24 mouse cellular contexts compared by ENCODE assay signal in genomic region chr9:111208185-111208584, GRCm38 (mm10).
DNase-seq lines count a peak whose midpoint lies in the region; ATAC-seq and TF ChIP-seq lines count a peak whose summit lies in the region.
"Had no signal": no experiment of that assay in that cellular context is flagged by ENCODE, and none has a peak within 500 bp of the region (broad histone marks: within the 10 kb centered on the region; RNA-seq: fewer than 3 reads in every experiment).

No protein-coding gene starts in this region.

- no peak overlapping the region for H3K9ac ChIP-seq in heart, embryonic 13.5 days
- H3K9ac ChIP-seq in heart, embryonic 16.5 days (ENCODE audit: low read length), result peak overlapping the region; percentile 25; the same call in 1 of the 2 replicates
- H3K9ac ChIP-seq: forebrain, embryonic 13.5 days; hindbrain, embryonic 14.5 days had no signal

- peaks cover 6% of the 10 kb centered on the region; the same call in 1 of the 2 replicates for H3K36me3 ChIP-seq in heart, embryonic 10.5 days
- peaks cover 35% of the 10 kb centered on the region for H3K36me3 ChIP-seq in heart, embryonic 13.5 days
- peaks cover 15% of the 10 kb centered on the region for H3K36me3 ChIP-seq in heart, embryonic 16.5 days (ENCODE audit: control insufficient read depth, insufficient read depth)
- H3K36me3 ChIP-seq in kidney, adult 2 months (ENCODE audit: control insufficient read depth, insufficient read depth, low read length), result no peaks in the 10 kb centered on the region

- WGBS in heart, embryonic 10.5 days, result 89% methylated on average over 3 of the region's 3 CpGs
- 65% methylated on average over 3 of the region's 3 CpGs for WGBS in heart, embryonic 13.5 days
- 65% methylated on average over 3 of the region's 3 CpGs for WGBS in heart, embryonic 16.5 days
- 97% methylated on average over 3 of the region's 3 CpGs for WGBS in kidney, adult 2 months

- intact Hi-C loops in heart, postnatal 25 days (cut with DNase I), result no loop called here

- ATAC-seq in heart, embryonic 13.5 days (ENCODE audit: extremely low read depth, insufficient number of reproducible peaks, low FRiP score, low TSS enrichment), result no peak
- peak; percentile 76 for ATAC-seq in heart, embryonic 16.5 days (replicated peaks; ENCODE audit: extremely low read depth, insufficient read depth, low FRiP score)
- ATAC-seq: CD4-positive, CD25-positive, alpha-beta regulatory T cell, adult 4 months; forebrain, embryonic 13.5 days; forebrain, embryonic 16.5 days; hindbrain, postnatal 0 days; inflammation-experienced regulatory T-cells, adult 6 months; intestine, embryonic 16.5 days had no signal

- no peaks in the 10 kb centered on the region for H3K27me3 ChIP-seq in heart, embryonic 10.5 days (ENCODE audit: insufficient read depth, poor library complexity, severe bottlenecking)
- H3K27me3 ChIP-seq in heart, embryonic 13.5 days (replicated peaks), result no peaks in the 10 kb centered on the region
- H3K27me3 ChIP-seq in heart, embryonic 16.5 days (ENCODE audit: control insufficient read depth, insufficient read depth, low read length), result no peaks in the 10 kb centered on the region
- no peaks in the 10 kb centered on the region for H3K27me3 ChIP-seq in kidney, adult 2 months (replicated peaks; ENCODE audit: control insufficient read depth, insufficient read depth, low read length)
- H3K27me3 ChIP-seq: forebrain, embryonic 13.5 days had no signal

- H3K4me1 ChIP-seq in heart, embryonic 10.5 days, result peaks cover 39% of the 10 kb centered on the region
- H3K4me1 ChIP-seq in heart, embryonic 13.5 days, result peaks cover 52% of the 10 kb centered on the region
- peaks cover 23% of the 10 kb centered on the region for H3K4me1 ChIP-seq in heart, embryonic 16.5 days (ENCODE audit: control insufficient read depth, insufficient read depth, low read length)
- peaks cover 13% of the 10 kb centered on the region for H3K4me1 ChIP-seq in kidney, adult 2 months (ENCODE audit: control insufficient read depth, insufficient read depth, low read length)
- H3K4me1 ChIP-seq: forebrain, embryonic 10.5 days; forebrain, embryonic 13.5 days had no signal

- no peak for TF ChIP-seq CTCF in kidney, adult 2 months (conservative IDR thresholded peaks at IDR 0.05; ENCODE audit: insufficient read depth, insufficient read length, low read depth, low read length)

- peak overlapping the region; percentile 24; the same call in 1 of the 2 replicates for H3K4me2 ChIP-seq in heart, embryonic 13.5 days
- H3K4me2 ChIP-seq in heart, embryonic 16.5 days (ENCODE audit: low read depth, low read length), result peak overlapping the region; percentile 36
- H3K4me2 ChIP-seq: forebrain, embryonic 13.5 days; hindbrain, embryonic 14.5 days had no signal

- no peak overlapping the region for H3K4me3 ChIP-seq in heart, embryonic 10.5 days
- H3K4me3 ChIP-seq in heart, embryonic 13.5 days, result no peak overlapping the region
- H3K4me3 ChIP-seq in heart, embryonic 16.5 days (ENCODE audit: low read length), result no peak overlapping the region
- no peak overlapping the region for H3K4me3 ChIP-seq in kidney, adult 2 months (ENCODE audit: insufficient read depth, low read depth, low read length)
- H3K4me3 ChIP-seq: forebrain, embryonic 10.5 days; forebrain, embryonic 13.5 days had no signal

- DNase-seq in heart, embryonic 10.5 days (ENCODE audit: low spot score), result no peak
- no peak for DNase-seq in heart, postnatal 25 days (ENCODE audit: low spot score)
- no peak for DNase-seq in heart, adult 8-10 months (ENCODE audit: low spot score)
- peak; percentile 16 for DNase-seq in brain, adult 2 months (ENCODE audit: low read depth, low spot score)
- DNase-seq in kidney, adult 2 months, result no peak
- DNase-seq: adrenal gland, adult 8-10 months; adrenal gland, postnatal 25 days; cerebellum, adult 18-20 months; cerebellum, adult 9-10 months; cerebellum, postnatal 14 days; gastrocnemius, postnatal 10 days; gastrocnemius, postnatal 36 days; kidney, adult 18-20 months had no signal

- H3K9me3 ChIP-seq in heart, embryonic 10.5 days, result no peaks in the 10 kb centered on the region
- no peaks in the 10 kb centered on the region for H3K9me3 ChIP-seq in heart, embryonic 13.5 days
- H3K9me3 ChIP-seq in heart, embryonic 16.5 days (replicated peaks; ENCODE audit: control insufficient read depth, low read length), result no peaks in the 10 kb centered on the region
- H3K9me3 ChIP-seq: forebrain, embryonic 10.5 days; forebrain, embryonic 13.5 days had no signal

- H3K27ac ChIP-seq in heart, embryonic 10.5 days, result peak overlapping the region; percentile 56; the same call in 1 of the 2 replicates
- peak overlapping the region; percentile 84 for H3K27ac ChIP-seq in heart, embryonic 13.5 days (replicated peaks)
- H3K27ac ChIP-seq in heart, embryonic 16.5 days (ENCODE audit: low read length), result peak overlapping the region; percentile 92
- no peak overlapping the region for H3K27ac ChIP-seq in kidney, adult 2 months (ENCODE audit: insufficient read depth, low read depth, low read length)
- H3K27ac ChIP-seq: forebrain, embryonic 10.5 days; forebrain, embryonic 13.5 days; hindbrain, embryonic 14.5 days; hindbrain, postnatal 0 days; kidney, postnatal 0 days had no signal

- TF ChIP-seq POLR2A in kidney, adult 2 months (IDR thresholded peaks at IDR 0.05; ENCODE audit: low read depth, low read length), result no peak
